Mouse (Mus musculus) v-Abl transformed pro-B cells (cell line): ENCODE measurements around the gene Gng3.

Source experiments
- in situ Hi-C, 2 experiments: fragments of 400-800 bp; cut with MboI; formaldehyde crosslinking; loops; one replicate each; pipeline ENCODE4 v1.15.1; 2025; ENCODE audit not compliant: unreplicated experiment in 2 of 2

Gene Gng3

GRCm38 (mm10) chr19:8819596-8820423 lies 19.2 kb downstream of the Gng3 start, which contains the start of gene Hnrnpul2:
Hnrnpul2 (plus strand) TSS chr19:8820010.
- in situ Hi-C loops = loop anchor here in 1 of 2 experiments (5.0 to 10.0 kb wide), 3 partner anchors 48 to 105 kb away; partner anchors contain the start of genes 1700092M07Rik, Stx5a, Tmem179b and Tmem223

- in situ Hi-C loops = loop anchor here in 1 of 2 experiments (5.0 kb wide), 2 partner anchors 47 to 77 kb away; partner anchors contain the start of genes 1700092M07Rik, Stx5a, Tmem179b and Tmem223
Observed at GRCm38 (mm10) chr19:8818801-8819595, 20.0 kb downstream of the Gng3 start, which contains the start of gene Ttc9c. Ttc9c (minus strand) TSS chr19:8819333.

- in situ Hi-C loops = loop anchor here in 1 of 2 experiments (5.0 kb wide), 2 partner anchors 46 to 76 kb away; partner anchors contain the start of genes 1700092M07Rik, Stx5a, Tmem179b and Tmem223
Observed at GRCm38 (mm10) chr19:8818301-8818798, 20.6 kb downstream of the Gng3 start.

GRCm38 (mm10) chr19:8817001-8817400 lies 22.0 kb downstream of the Gng3 start:
- in situ Hi-C loops = loop anchor here in 1 of 2 experiments (5.0 kb wide), 2 partner anchors 45 to 75 kb away; partner anchors contain the start of genes 1700092M07Rik, Stx5a, Tmem179b and Tmem223

- in situ Hi-C loops = loop anchor here in 1 of 2 experiments (5.0 kb wide), 2 partner anchors 44 to 74 kb away; partner anchors contain the start of genes 1700092M07Rik, Stx5a, Tmem179b and Tmem223
Observed at GRCm38 (mm10) chr19:8815812-8816211, 23.2 kb downstream of the Gng3 start.

GRCm38 (mm10) chr19:8806810-8807209 lies 32.2 kb downstream of the Gng3 start:
- in situ Hi-C loops = no loop called here

GRCm38 (mm10) chr19:8803879-8804660 lies 34.9 kb downstream of the Gng3 start:
- in situ Hi-C loops = no loop called here

- in situ Hi-C loops = no loop called here
Observed at GRCm38 (mm10) chr19:8803204-8803780, 35.7 kb downstream of the Gng3 start.

GRCm38 (mm10) chr19:8802130-8802821 lies 36.7 kb downstream of the Gng3 start, which contains the start of gene Zbtb3:
Zbtb3 (plus strand) TSS chr19:8802555.
- in situ Hi-C loops = no loop called here

- in situ Hi-C loops = no loop called here
Observed at GRCm38 (mm10) chr19:8798947-8799315, 40.1 kb downstream of the Gng3 start.

- in situ Hi-C loops = no loop called here
Observed at GRCm38 (mm10) chr19:8798264-8798946, 40.6 kb downstream of the Gng3 start, which contains the start of gene Polr2g. Polr2g (minus strand) TSS chr19:8798577.

- in situ Hi-C loops = no loop called here
Observed at GRCm38 (mm10) chr19:8790171-8790570, 48.8 kb downstream of the Gng3 start.

- in situ Hi-C loops = no loop called here
Observed at GRCm38 (mm10) chr19:8789171-8789570, 49.8 kb downstream of the Gng3 start.

- in situ Hi-C loops = no loop called here
Observed at GRCm38 (mm10) chr19:8788521-8788920, 50.5 kb downstream of the Gng3 start.
